Mouse (Mus musculus) myocyte (in vitro differentiated cells): ENCODE measurements around the gene Gata3.

Source experiments
- CEBPB ChIP-seq: IDR thresholded peaks from 2 replicates; pipeline ENCODE4 v1.6.1; 2011; ENCODE audit warnings: mild to moderate bottlenecking, moderate library complexity; ENCODE audit not compliant: poor library complexity, insufficient read depth, severe bottlenecking
- E2F4 ChIP-seq: IDR thresholded peaks from one replicate; pipeline ENCODE4 v1.6.1; 2011; ENCODE audit warnings: mild to moderate bottlenecking, control low read depth, moderate library complexity; ENCODE audit not compliant: insufficient read depth
- MAX ChIP-seq: IDR thresholded peaks from one replicate; pipeline ENCODE4 v1.6.1; 2011; ENCODE audit warnings: low read depth, mild to moderate bottlenecking, control low read depth
- MYOD1 ChIP-seq, 3 experiments: IDR thresholded peaks; one replicate each; pipeline ENCODE4 v1.6.1; 2011; ENCODE audit warnings: control low read depth in 2 of 3, low read depth in 2 of 3, mild to moderate bottlenecking in 2 of 3, moderate library complexity in 1 of 3; ENCODE audit not compliant: insufficient read length in 2 of 3, control insufficient read depth in 1 of 3
- MYOG ChIP-seq, 3 experiments: IDR thresholded peaks; one replicate each; pipeline ENCODE4 v1.6.1; 2011; ENCODE audit warnings: control low read depth in 2 of 3, low read depth in 2 of 3, mild to moderate bottlenecking in 2 of 3; ENCODE audit not compliant: insufficient read length in 2 of 3, control insufficient read depth in 1 of 3, insufficient read depth in 1 of 3
- POLR2A ChIP-seq: IDR thresholded peaks from one replicate; pipeline ENCODE4 v1.6.1; 2011; ENCODE audit warnings: low read depth, mild to moderate bottlenecking, control low read depth, moderate library complexity; ENCODE audit not compliant: insufficient read length
- USF1 ChIP-seq: IDR thresholded peaks from one replicate; pipeline ENCODE4 v1.6.1; 2011; ENCODE audit warnings: low read depth, mild to moderate bottlenecking, control low read depth, moderate library complexity

GRCm38 (mm10) chr2:9875220-9875619 lies 14.6 kb downstream of the Gata3 start:
- TF ChIP-seq POLR2A (no peak), USF1 (no peak), CEBPB (no peak), MAX (no peak), MYOG (IDR thresholded peaks at IDR 0.05; ENCODE audit: control insufficient read depth in 1 of 3, insufficient read depth in 1 of 3, insufficient read length in 2 of 3, low read depth in 2 of 3) (no peak), MYOD1 (IDR thresholded peaks at IDR 0.05; ENCODE audit: control insufficient read depth in 1 of 3, insufficient read length in 2 of 3, low read depth in 2 of 3) (no peak), E2F4 (no peak)
